Mouse (Mus musculus) limb, embryonic 11.5 days (tissue): ENCODE measurements around the gene Klra5. TPM values are rescaled to one million over a fixed set of nuclear protein-coding genes. Genes with fewer than 3 reads are reported as not detected.
"Not testable (repeated sequence)": the region's sequence is repeated elsewhere in the genome, so short reads cannot be mapped to it uniquely, and the experiment has no call there.

Experiments
- ATAC-seq: fragments of 200-750 bp; cut with Nextera tagmentation; 2 replicates; pipeline ENCODE4 v1.8.0; 2017; ENCODE audit warnings: low read depth; ENCODE audit not compliant: insufficient number of reproducible peaks, low FRiP score, low TSS enrichment
- DNase-seq: peaks from one replicate; pipeline ENCODE4 v3.0.0-alpha.2; 2015; ENCODE audit warnings: low spot score
- H3K27ac ChIP-seq: fragments of 300-500 bp; sonication (generic); replicated peaks from 2 replicates; pipeline ENCODE4 v1.5.1; 2014; ENCODE audit warnings: low read depth, mild to moderate bottlenecking, low read length
- H3K27me3 ChIP-seq: fragments of 300-500 bp; sonication (generic); 2 replicates; pipeline ENCODE4 v1.6.1; 2014; ENCODE audit warnings: mild to moderate bottlenecking, low read length, mixed read lengths; ENCODE audit not compliant: control insufficient read depth, insufficient read depth
- H3K36me3 ChIP-seq: fragments of 300-500 bp; sonication (generic); 2 replicates; pipeline ENCODE4 v1.6.1; 2014; ENCODE audit warnings: mild to moderate bottlenecking, low read length, moderate library complexity, mixed read lengths; ENCODE audit not compliant: control insufficient read depth, insufficient read depth
- H3K4me1 ChIP-seq: fragments of 300-500 bp; sonication (generic); 2 replicates; pipeline ENCODE4 v1.6.1; 2014; ENCODE audit warnings: low read length, mixed read lengths; ENCODE audit not compliant: control insufficient read depth, insufficient read depth
- H3K4me2 ChIP-seq: fragments of 300-500 bp; sonication (generic); 2 replicates; pipeline ENCODE4 v1.6.1; 2014; ENCODE audit warnings: low read depth, mild to moderate bottlenecking, moderate library complexity; ENCODE audit not compliant: severe bottlenecking
- H3K4me3 ChIP-seq: fragments of 300-500 bp; sonication (generic); 2 replicates; pipeline ENCODE4 v1.5.1; 2014; ENCODE audit warnings: low read depth, low read length
- H3K9ac ChIP-seq: fragments of 300-500 bp; sonication (generic); 2 replicates; pipeline ENCODE4 v1.6.1; 2014; ENCODE audit warnings: mild to moderate bottlenecking, low read length
- H3K9me3 ChIP-seq: fragments of 300-500 bp; sonication (generic); 2 replicates; pipeline ENCODE4 v1.6.1; 2016; ENCODE audit warnings: low read length; ENCODE audit not compliant: control insufficient read depth
- WGBS: fragments of 180-500 bp; shearing (Covaris S2); extraction: QIAGEN DNeasy Blood & Tissue Kit; methylation state at CpG from one replicate; pipeline ENCODE4 v1.1.7; 2014; 5-methylcytosine and 5-hydroxymethylcytosine counted together
- polyA plus RNA-seq: library from polyadenylated mRNA; unstranded; fragments of >200 nt; fragmentation: Nextera tagmentation; extraction: Ambion mirVana; gene quantifications from 2 replicates; pipeline ENCODE4 v1.2.1, GENCODE M21; 2014

Gene Klra5
- not detected in 2 replicates for polyA plus RNA-seq

DNA sequence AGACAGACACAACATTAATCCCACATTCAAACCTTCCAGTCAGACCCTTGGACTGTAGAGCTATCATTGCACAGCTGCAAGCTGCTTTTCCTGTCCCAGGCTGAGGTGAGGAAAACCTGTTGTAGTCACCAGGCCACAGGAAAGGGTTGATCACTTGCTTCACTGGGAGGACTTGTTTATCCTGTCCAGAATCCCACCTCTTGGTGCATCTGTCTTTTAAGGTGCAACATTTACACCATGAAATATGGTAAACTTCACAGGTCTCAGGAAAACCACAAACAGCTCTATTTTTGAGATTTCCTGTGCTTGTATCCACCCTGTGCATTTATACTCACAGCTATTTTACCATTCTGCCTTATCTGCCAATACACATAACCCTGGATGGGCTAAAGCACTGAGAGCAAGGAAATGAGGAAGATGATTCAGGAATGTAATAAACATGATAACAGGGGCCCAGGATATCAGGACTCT lies at the start of gene Klra5:
Gene Klra5 (minus strand): TSS at position 175 of the 471 bp plus-strand sequence.
- not testable (repeated sequence) for H3K9ac ChIP-seq, H3K4me1 ChIP-seq, H3K9me3 ChIP-seq, H3K27me3 ChIP-seq, H3K36me3 ChIP-seq, H3K4me3 ChIP-seq, H3K4me2 ChIP-seq, H3K27ac ChIP-seq, ATAC-seq, DNase-seq

DNA sequence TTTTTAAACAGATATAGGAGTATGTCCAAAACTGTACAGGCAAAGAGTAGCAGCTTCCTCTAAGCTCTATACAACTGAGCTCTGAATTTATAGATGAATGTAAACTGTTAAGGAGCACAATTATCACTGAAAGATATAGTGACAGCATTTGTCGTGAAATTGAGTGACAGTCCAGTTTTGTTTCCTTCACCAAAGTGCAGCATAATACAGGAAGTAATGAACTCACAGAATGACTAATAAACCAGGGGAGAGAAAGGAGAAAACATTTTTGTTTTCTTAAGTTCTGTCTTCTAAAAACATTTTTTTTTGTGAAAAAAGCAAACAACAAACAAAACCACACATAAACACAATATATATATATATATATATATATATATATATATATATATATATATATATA lies 454 bp downstream of the Klra5 start:
- H3K27me3 ChIP-seq = no peaks in the 10 kb centered on the region
- no peak overlapping the region for H3K9ac ChIP-seq
- ATAC-seq (no peak), DNase-seq (no peak)
- H3K27ac ChIP-seq = no peak overlapping the region
- no peak overlapping the region for H3K4me3 ChIP-seq
- H3K36me3 ChIP-seq = no peaks in the 10 kb centered on the region
- no peak overlapping the region for H3K4me2 ChIP-seq
- WGBS = 89% methylated on average over 1 of the region's 1 CpGs
- no peaks in the 10 kb centered on the region for H3K4me1 ChIP-seq
- no peaks in the 10 kb centered on the region for H3K9me3 ChIP-seq

GRCm38 (mm10) chr6:129882525-129882924 lies 34.9 kb downstream of the Klra5 start:
- no peaks in the 10 kb centered on the region for H3K4me1 ChIP-seq
- H3K27me3 ChIP-seq = no peaks in the 10 kb centered on the region
- H3K9me3 ChIP-seq = peaks cover 2% of the 10 kb centered on the region; the same call in 1 of the 2 replicates
- no peak overlapping the region for H3K27ac ChIP-seq
- WGBS = 90% methylated on average over 2 of the region's 2 CpGs
- DNase-seq (no peak), ATAC-seq (no peak)
- no peaks in the 10 kb centered on the region for H3K36me3 ChIP-seq
- H3K4me3 ChIP-seq = no peak overlapping the region
- no peak overlapping the region for H3K4me2 ChIP-seq
- no peak overlapping the region for H3K9ac ChIP-seq

DNA sequence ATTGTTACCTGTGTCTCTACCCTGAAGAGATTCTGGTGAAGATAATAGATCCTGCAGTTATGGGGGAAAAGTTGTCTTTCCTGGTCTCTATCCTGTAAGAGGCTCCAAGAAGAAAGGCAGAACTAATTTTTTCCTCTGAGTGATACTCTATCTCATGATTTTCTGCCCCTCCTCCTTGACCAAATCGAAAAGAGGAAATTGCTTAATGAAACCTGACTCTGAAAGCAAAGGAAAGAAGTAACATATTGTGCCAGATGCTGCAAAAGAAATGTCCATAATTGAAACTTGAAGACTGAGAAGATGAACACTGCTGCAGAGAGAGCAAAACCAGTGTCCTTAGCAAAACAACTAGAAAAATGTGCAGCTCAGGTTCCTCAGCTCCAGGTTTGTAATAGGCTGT lies 40.9 kb downstream of the Klra5 start, which contains the start of gene Klra17:
Gene Klra17 (minus strand): TSS at position 124 of the 400 bp plus-strand sequence.
- H3K36me3 ChIP-seq = no peaks in the 10 kb centered on the region
- no peak for ATAC-seq
- WGBS = 61% methylated on average over 1 of the region's 1 CpGs

DNA sequence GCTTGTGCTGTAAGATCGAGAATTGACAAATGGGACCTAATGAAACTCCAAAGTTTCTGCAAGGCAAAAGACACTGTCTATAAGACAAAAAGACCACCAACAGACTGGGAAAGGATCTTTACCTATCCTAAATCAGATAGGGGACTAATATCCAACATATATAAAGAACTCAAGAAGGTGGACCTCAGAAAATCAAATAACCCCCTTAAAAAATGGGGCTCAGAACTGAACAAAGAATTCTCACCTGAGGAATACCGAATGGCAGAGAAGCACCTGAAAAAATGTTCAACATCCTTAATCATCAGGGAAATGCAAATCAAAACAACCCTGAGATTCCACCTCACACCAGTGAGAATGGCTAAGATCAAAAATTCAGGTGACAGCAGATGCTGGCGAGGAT lies 55.1 kb downstream of the Klra5 start, which contains the start of gene Gm17631:
Gene Gm17631 (plus strand): TSS at position 301 of the 400 bp plus-strand sequence.
- H3K36me3 ChIP-seq, H3K4me1 ChIP-seq, H3K9me3 ChIP-seq, H3K27me3 ChIP-seq, H3K4me3 ChIP-seq, H3K4me2 ChIP-seq, H3K9ac ChIP-seq, H3K27ac ChIP-seq, ATAC-seq, DNase-seq: not testable (repeated sequence)
- no CpG with 5 or more reads among the region's 3 CpGs for WGBS

More for the DNA sequence above, 40.9 kb downstream of the Klra5 start, which contains the start of gene Klra17:
- Histone ChIP-seq H3K4me3 (no peak within 1 kb of the TSS), H3K9ac (no peak within 1 kb of the TSS), H3K27me3 (no peaks in the 10 kb centered on the region), H3K9me3 (no peaks in the 10 kb centered on the region; the same call in 1 of the 2 replicates), H3K27ac (no peak within 1 kb of the TSS), H3K4me2 (no peak within 1 kb of the TSS), H3K4me1 (no peaks in the 10 kb centered on the region)
- DNase-seq = no peak

Other genes with a start within 250 kb of the Klra5 start
- not detected in 2 replicates for gene Klrc1, start 238.7 kb downstream of the Klra5 start, polyA plus RNA-seq
- not detected in 2 replicates for gene Klri1, start 200.5 kb downstream of the Klra5 start, polyA plus RNA-seq
- gene Klri2, start 177.2 kb downstream of the Klra5 start, polyA plus RNA-seq = not detected in 2 replicates
- not detected in 2 replicates for gene Gm156, start 133.4 kb downstream of the Klra5 start, polyA plus RNA-seq
- not detected in 2 replicates for gene Gm17631, start 55.0 kb downstream of the Klra5 start, polyA plus RNA-seq
- gene Klra17, start 41.0 kb downstream of the Klra5 start, polyA plus RNA-seq = not detected in 2 replicates
- not detected in 2 replicates for gene Klra6, start 109.3 kb upstream of the Klra5 start, polyA plus RNA-seq
- not detected in 2 replicates for gene Klra4, start 149.6 kb upstream of the Klra5 start, polyA plus RNA-seq
- not detected in 2 replicates for gene Klra8, start 212.2 kb upstream of the Klra5 start, polyA plus RNA-seq